Mouse (Mus musculus): ENCODE results near the gene Zfp865.

- TF ChIP-seq CTCF (IDR thresholded peaks at IDR 0.05) = peak; percentile 37
- TF ChIP-seq EP300 (IDR thresholded peaks at IDR 0.05; ENCODE audit: insufficient read depth, low read depth, low read length) = no peak
- no peak for TF ChIP-seq POLR2A (IDR thresholded peaks at IDR 0.05; ENCODE audit: insufficient read depth, low read depth, low read length)
These were observed 2.8 kb upstream of the Zfp865 start for GRCm38 (mm10) chr7:5017352-5017751.

Measured in heart, adult 2 months (tissue).